Mouse (Mus musculus): ENCODE results near the gene Csf2ra. TPM values are rescaled to one million over a fixed set of nuclear protein-coding genes. Genes with fewer than 3 reads are reported as not detected.
"Not testable (repeated sequence)": the region's sequence is repeated elsewhere in the genome, so short reads cannot be mapped to it uniquely, and the experiment has no call there.

Csf2ra gene
- polyA plus RNA-seq, 1 experiment = 216 TPM

- Histone ChIP-seq H3K36me3 (ENCODE audit: control insufficient read depth, insufficient read depth, low read length) (no peaks in the 10 kb centered on the region), H3K27me3 (ENCODE audit: control insufficient read depth, insufficient read depth, low read length) (no peaks in the 10 kb centered on the region), H3K4me1 (replicated peaks; ENCODE audit: control insufficient read depth, insufficient read depth, low read length) (no peaks in the 10 kb centered on the region), H3K4me3 (ENCODE audit: control insufficient read depth, insufficient read depth, low read length) (no peak overlapping the region), H3K27ac (ENCODE audit: control insufficient read depth, insufficient read depth, low read length) (no peak overlapping the region)
- peak; percentile 71 for DNase-seq
- 5% methylated on average over 3 of the region's 3 CpGs for WGBS
- no peak for TF ChIP-seq POLR2A (IDR thresholded peaks at IDR 0.05; ENCODE audit: control insufficient read depth, extremely low read depth, insufficient read depth, low read length, poor library complexity)
- TF ChIP-seq CTCF (IDR thresholded peaks at IDR 0.05; ENCODE audit: borderline replicate concordance, control insufficient read depth, extremely low read depth, insufficient read depth, low read length, poor library complexity) = no peak
Measured at GRCm38 (mm10) chr19:61265349-61266245, 37.4 kb upstream of the Csf2ra start.

DNA sequence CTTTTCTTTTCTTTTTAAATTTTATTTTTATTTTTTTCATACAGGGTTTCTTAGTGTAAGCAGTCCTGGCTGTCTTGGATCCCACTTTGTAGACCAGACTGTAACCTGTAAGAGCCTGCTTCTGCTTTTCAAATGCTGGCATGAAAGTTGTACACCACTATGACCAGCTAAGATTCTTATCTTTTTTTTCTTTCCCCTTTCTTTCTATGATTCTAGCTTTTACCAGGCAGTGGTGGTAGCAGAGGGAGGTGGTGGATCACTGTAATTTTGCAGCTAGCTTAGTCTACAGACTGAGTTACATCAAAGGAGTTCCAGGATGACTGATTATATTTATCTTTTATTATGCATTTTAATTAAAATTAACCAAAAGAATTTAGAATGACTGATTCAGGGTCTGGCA lies 36.7 kb upstream of the Csf2ra start:
- Histone ChIP-seq H3K27me3 (ENCODE audit: control insufficient read depth, insufficient read depth, low read length) (no peaks in the 10 kb centered on the region), H3K4me1 (replicated peaks; ENCODE audit: control insufficient read depth, insufficient read depth, low read length) (no peaks in the 10 kb centered on the region), H3K36me3 (ENCODE audit: control insufficient read depth, insufficient read depth, low read length) (no peaks in the 10 kb centered on the region), H3K27ac (ENCODE audit: control insufficient read depth, insufficient read depth, low read length) (no peak overlapping the region), H3K4me3 (ENCODE audit: control insufficient read depth, insufficient read depth, low read length) (no peak overlapping the region)
- no peak for TF ChIP-seq CTCF (IDR thresholded peaks at IDR 0.05; ENCODE audit: borderline replicate concordance, control insufficient read depth, extremely low read depth, insufficient read depth, low read length, poor library complexity)
- DNase-seq = no peak

GRCm38 (mm10) chr19:61264227-61264626 lies 36.0 kb upstream of the Csf2ra start:
- TF ChIP-seq CTCF (IDR thresholded peaks at IDR 0.05; ENCODE audit: borderline replicate concordance, control insufficient read depth, extremely low read depth, insufficient read depth, low read length, poor library complexity) (no peak), POLR2A (IDR thresholded peaks at IDR 0.05; ENCODE audit: control insufficient read depth, extremely low read depth, insufficient read depth, low read length, poor library complexity) (no peak)
- H3K4me3 ChIP-seq (ENCODE audit: control insufficient read depth, insufficient read depth, low read length) = no peak overlapping the region
- WGBS = 100% methylated on average over 1 of the region's 1 CpGs
- no peaks in the 10 kb centered on the region for H3K4me1 ChIP-seq (replicated peaks; ENCODE audit: control insufficient read depth, insufficient read depth, low read length)
- no peak overlapping the region for H3K27ac ChIP-seq (ENCODE audit: control insufficient read depth, insufficient read depth, low read length)
- DNase-seq = no peak
- H3K36me3 ChIP-seq (ENCODE audit: control insufficient read depth, insufficient read depth, low read length) = no peaks in the 10 kb centered on the region
- no peaks in the 10 kb centered on the region for H3K27me3 ChIP-seq (ENCODE audit: control insufficient read depth, insufficient read depth, low read length)

GRCm38 (mm10) chr19:61261241-61261640 lies 33.0 kb upstream of the Csf2ra start:
- Histone ChIP-seq H3K4me3 (ENCODE audit: control insufficient read depth, insufficient read depth, low read length) (no peak overlapping the region), H3K27ac (ENCODE audit: control insufficient read depth, insufficient read depth, low read length) (no peak overlapping the region), H3K27me3 (ENCODE audit: control insufficient read depth, insufficient read depth, low read length) (no peaks in the 10 kb centered on the region), H3K36me3 (ENCODE audit: control insufficient read depth, insufficient read depth, low read length) (no peaks in the 10 kb centered on the region), H3K4me1 (replicated peaks; ENCODE audit: control insufficient read depth, insufficient read depth, low read length) (no peaks in the 10 kb centered on the region)
- no peak for DNase-seq
- no peak for TF ChIP-seq CTCF (IDR thresholded peaks at IDR 0.05; ENCODE audit: borderline replicate concordance, control insufficient read depth, extremely low read depth, insufficient read depth, low read length, poor library complexity)
- TF ChIP-seq POLR2A (IDR thresholded peaks at IDR 0.05; ENCODE audit: control insufficient read depth, extremely low read depth, insufficient read depth, low read length, poor library complexity) = no peak
- 96% methylated on average over 1 of the region's 1 CpGs for WGBS

DNA sequence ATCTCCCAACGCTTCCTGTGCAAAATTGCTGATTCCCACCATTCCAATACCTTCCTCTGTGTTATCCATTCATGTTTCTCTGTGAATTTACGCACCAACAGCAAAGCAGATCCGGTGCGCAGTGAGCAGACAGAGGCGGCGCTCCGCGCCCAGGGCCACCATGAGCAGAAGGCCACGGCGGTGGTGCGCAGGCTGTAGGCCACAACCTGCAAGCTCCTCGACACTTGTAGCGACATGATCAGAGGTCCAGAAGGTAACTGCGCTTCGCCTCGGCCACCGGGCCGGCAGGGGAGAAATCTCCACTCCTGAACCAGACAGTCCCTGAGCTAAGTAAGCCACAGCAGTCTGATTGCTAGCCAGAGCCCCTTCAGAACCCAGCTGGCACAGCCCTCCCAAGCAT lies 29.5 kb upstream of the Csf2ra start:
- no peak overlapping the region for H3K4me3 ChIP-seq (ENCODE audit: control insufficient read depth, insufficient read depth, low read length)
- TF ChIP-seq POLR2A (IDR thresholded peaks at IDR 0.05; ENCODE audit: control insufficient read depth, extremely low read depth, insufficient read depth, low read length, poor library complexity) = no peak
- no peak for TF ChIP-seq CTCF (IDR thresholded peaks at IDR 0.05; ENCODE audit: borderline replicate concordance, control insufficient read depth, extremely low read depth, insufficient read depth, low read length, poor library complexity)
- no peak for DNase-seq
- no peak overlapping the region for H3K27ac ChIP-seq (ENCODE audit: control insufficient read depth, insufficient read depth, low read length)
- H3K36me3 ChIP-seq (ENCODE audit: control insufficient read depth, insufficient read depth, low read length) = no peaks in the 10 kb centered on the region
- no peaks in the 10 kb centered on the region for H3K27me3 ChIP-seq (ENCODE audit: control insufficient read depth, insufficient read depth, low read length)
- no peaks in the 10 kb centered on the region for H3K4me1 ChIP-seq (replicated peaks; ENCODE audit: control insufficient read depth, insufficient read depth, low read length)
- 97% methylated on average over 18 of the region's 18 CpGs for WGBS

GRCm38 (mm10) chr19:61256166-61256887 lies 28.1 kb upstream of the Csf2ra start:
- no peaks in the 10 kb centered on the region for H3K36me3 ChIP-seq (ENCODE audit: control insufficient read depth, insufficient read depth, low read length)
- no peak overlapping the region for H3K27ac ChIP-seq (ENCODE audit: control insufficient read depth, insufficient read depth, low read length)
- TF ChIP-seq POLR2A (IDR thresholded peaks at IDR 0.05; ENCODE audit: control insufficient read depth, extremely low read depth, insufficient read depth, low read length, poor library complexity) (no peak), CTCF (IDR thresholded peaks at IDR 0.05; ENCODE audit: borderline replicate concordance, control insufficient read depth, extremely low read depth, insufficient read depth, low read length, poor library complexity) (no peak)
- H3K4me3 ChIP-seq (ENCODE audit: control insufficient read depth, insufficient read depth, low read length) = no peak overlapping the region
- 94% methylated on average over 7 of the region's 7 CpGs for WGBS
- no peaks in the 10 kb centered on the region for H3K27me3 ChIP-seq (ENCODE audit: control insufficient read depth, insufficient read depth, low read length)
- no peak for DNase-seq
- H3K4me1 ChIP-seq (replicated peaks; ENCODE audit: control insufficient read depth, insufficient read depth, low read length) = no peaks in the 10 kb centered on the region

GRCm38 (mm10) chr19:61247334-61247733 lies 19.1 kb upstream of the Csf2ra start:
- not testable (repeated sequence) for H3K4me3 ChIP-seq (ENCODE audit: control insufficient read depth, insufficient read depth, low read length); DNase-seq; H3K4me1 ChIP-seq (replicated peaks; ENCODE audit: control insufficient read depth, insufficient read depth, low read length); H3K36me3 ChIP-seq (ENCODE audit: control insufficient read depth, insufficient read depth, low read length); H3K27me3 ChIP-seq (ENCODE audit: control insufficient read depth, insufficient read depth, low read length); H3K27ac ChIP-seq (ENCODE audit: control insufficient read depth, insufficient read depth, low read length)
- WGBS = 94% methylated on average over 4 of the region's 4 CpGs

All from thymus, adult 2 months (tissue).